Mouse (Mus musculus) embryonic facial prominence, embryonic 14.5 days (tissue): ENCODE measurements around the gene Fam83f. TPM values are rescaled to one million over a fixed set of nuclear protein-coding genes. Genes with fewer than 3 reads are reported as not detected.
"Not testable (repeated sequence)": the region's sequence is repeated elsewhere in the genome, so short reads cannot be mapped to it uniquely, and the experiment has no call there.

Source experiments
- ATAC-seq: fragments of 200-750 bp; cut with Nextera tagmentation; 2 replicates; pipeline ENCODE4 v1.8.0; 2017; ENCODE audit warnings: low read depth, moderate number of reproducible peaks, moderate TSS enrichment
- DNase-seq: peaks from one replicate; pipeline ENCODE4 v3.0.0-alpha.2; 2015; ENCODE audit warnings: low spot score
- H3K27ac ChIP-seq: fragments of 300-500 bp; sonication (generic); replicated peaks from 2 replicates; pipeline ENCODE4 v1.5.1; 2014; ENCODE audit warnings: low read depth, mild to moderate bottlenecking, low read length, moderate library complexity
- H3K27me3 ChIP-seq: fragments of 300-500 bp; sonication (generic); replicated peaks from 2 replicates; pipeline ENCODE4 v1.6.1; 2014; ENCODE audit warnings: low read length; ENCODE audit not compliant: control insufficient read depth, insufficient read depth
- H3K36me3 ChIP-seq: fragments of 300-500 bp; sonication (generic); 2 replicates; pipeline ENCODE4 v1.6.1; 2014; ENCODE audit warnings: low read length, mixed read lengths; ENCODE audit not compliant: control insufficient read depth, insufficient read depth
- H3K4me1 ChIP-seq: fragments of 300-500 bp; sonication (generic); 2 replicates; pipeline ENCODE4 v1.6.1; 2014; ENCODE audit warnings: antibody characterized with exemption, low read length; ENCODE audit not compliant: control insufficient read depth, insufficient read depth
- H3K4me2 ChIP-seq: fragments of 300-500 bp; sonication (generic); 2 replicates; pipeline ENCODE4 v1.6.1; 2014; ENCODE audit warnings: low read depth, mild to moderate bottlenecking, low read length, moderate library complexity, mixed read lengths
- H3K4me3 ChIP-seq: fragments of 300-500 bp; sonication (generic); 2 replicates; pipeline ENCODE4 v1.5.1; 2014; ENCODE audit warnings: low read depth, mild to moderate bottlenecking, low read length
- H3K9ac ChIP-seq: fragments of 300-500 bp; sonication (generic); 2 replicates; pipeline ENCODE4 v1.6.1; 2014; ENCODE audit warnings: low read depth, mild to moderate bottlenecking, low read length, moderate library complexity, mixed read lengths
- H3K9me3 ChIP-seq: fragments of 300-500 bp; sonication (generic); 2 replicates; pipeline ENCODE4 v1.6.1; 2016; ENCODE audit warnings: low read length; ENCODE audit not compliant: control insufficient read depth
- WGBS: fragments of 180-500 bp; shearing (Covaris S2); extraction: QIAGEN DNeasy Blood & Tissue Kit; methylation state at CpG from one replicate; pipeline ENCODE4 v1.1.7; 2014; 5-methylcytosine and 5-hydroxymethylcytosine counted together
- polyA plus RNA-seq: library from polyadenylated mRNA; unstranded; fragments of >200 nt; fragmentation: Nextera tagmentation; extraction: Ambion mirVana; gene quantifications from 2 replicates; pipeline ENCODE4 v1.2.1, GENCODE M21; 2014

Fam83f gene
- polyA plus RNA-seq, 1 experiment from 2014 or later = 2.2 TPM

GRCm38 (mm10) chr15:80720249-80720648 lies 48.6 kb downstream of the Fam83f start:
- ATAC-seq (no peak), DNase-seq (no peak)
- Histone ChIP-seq H3K9me3 (no peaks in the 10 kb centered on the region), H3K27me3 (no peaks in the 10 kb centered on the region), H3K9ac (no peak overlapping the region), H3K4me2 (no peak overlapping the region), H3K27ac (no peak overlapping the region), H3K4me3 (no peak overlapping the region), H3K36me3 (no peaks in the 10 kb centered on the region), H3K4me1 (no peaks in the 10 kb centered on the region; the same call in 1 of the 2 replicates)
- 69% methylated on average over 5 of the region's 5 CpGs for WGBS

- Histone ChIP-seq H3K36me3 (no peaks in the 10 kb centered on the region), H3K9ac (no peak overlapping the region), H3K27me3 (no peaks in the 10 kb centered on the region), H3K4me2 (no peak overlapping the region), H3K4me1 (no peaks in the 10 kb centered on the region; the same call in 1 of the 2 replicates), H3K4me3 (no peak overlapping the region), H3K9me3 (no peaks in the 10 kb centered on the region), H3K27ac (no peak overlapping the region)
- DNase-seq (no peak), ATAC-seq (no peak)
- WGBS = 78% methylated on average over 6 of the region's 6 CpGs
Observed at GRCm38 (mm10) chr15:80721861-80722260, 50.2 kb downstream of the Fam83f start.

- H3K9ac ChIP-seq = no peak overlapping the region
- ATAC-seq (no peak), DNase-seq (no peak)
- WGBS = 52% methylated on average over 3 of the region's 3 CpGs
- H3K4me1 ChIP-seq = no peaks in the 10 kb centered on the region; the same call in 1 of the 2 replicates
- H3K4me2 ChIP-seq = no peak overlapping the region
- no peak overlapping the region for H3K4me3 ChIP-seq
- no peaks in the 10 kb centered on the region for H3K36me3 ChIP-seq
- no peaks in the 10 kb centered on the region for H3K27me3 ChIP-seq
- H3K9me3 ChIP-seq = no peaks in the 10 kb centered on the region
- 0 out of 2 replicates have a peak overlapping the region, but pooled peaks have one; percentile 10 for H3K27ac ChIP-seq
Observed at GRCm38 (mm10) chr15:80722366-80722765, 50.7 kb downstream of the Fam83f start.

- Histone ChIP-seq H3K36me3 (no peaks in the 10 kb centered on the region), H3K27ac (no peak overlapping the region), H3K4me2 (no peak overlapping the region), H3K4me1 (no peaks in the 10 kb centered on the region), H3K9ac (no peak overlapping the region), H3K27me3 (no peaks in the 10 kb centered on the region), H3K9me3 (no peaks in the 10 kb centered on the region), H3K4me3 (no peak overlapping the region)
- no peak for ATAC-seq
- 78% methylated on average over 2 of the region's 2 CpGs for WGBS
- DNase-seq = no peak
Observed at GRCm38 (mm10) chr15:80729477-80729876, 57.8 kb downstream of the Fam83f start.

GRCm38 (mm10) chr15:80731043-80731442 lies 59.4 kb downstream of the Fam83f start:
- no peaks in the 10 kb centered on the region for H3K4me1 ChIP-seq
- no peak for ATAC-seq
- H3K4me3 ChIP-seq = no peak overlapping the region
- H3K9ac ChIP-seq = no peak overlapping the region
- no peak overlapping the region for H3K27ac ChIP-seq
- no peaks in the 10 kb centered on the region for H3K36me3 ChIP-seq
- 88% methylated on average over 1 of the region's 1 CpGs for WGBS
- no peak for DNase-seq
- no peak overlapping the region for H3K4me2 ChIP-seq
- H3K9me3 ChIP-seq = no peaks in the 10 kb centered on the region
- H3K27me3 ChIP-seq = no peaks in the 10 kb centered on the region

GRCm38 (mm10) chr15:80731511-80731910 lies 59.9 kb downstream of the Fam83f start:
- 64% methylated on average over 3 of the region's 3 CpGs for WGBS
- Histone ChIP-seq H3K9ac (no peak overlapping the region), H3K9me3 (no peaks in the 10 kb centered on the region), H3K4me3 (no peak overlapping the region), H3K27me3 (no peaks in the 10 kb centered on the region), H3K27ac (no peak overlapping the region), H3K36me3 (no peaks in the 10 kb centered on the region), H3K4me1 (no peaks in the 10 kb centered on the region), H3K4me2 (no peak overlapping the region)
- no peak for ATAC-seq
- no peak for DNase-seq

GRCm38 (mm10) chr15:80732266-80733030 lies 60.8 kb downstream of the Fam83f start:
- no peak for ATAC-seq
- WGBS = 50% methylated on average over 4 of the region's 4 CpGs

GRCm38 (mm10) chr15:80735300-80735699 lies 63.7 kb downstream of the Fam83f start:
- ATAC-seq (no peak), DNase-seq (no peak)
- WGBS = 82% methylated on average over 3 of the region's 3 CpGs
- Histone ChIP-seq H3K27ac (no peak overlapping the region), H3K9me3 (no peaks in the 10 kb centered on the region), H3K4me2 (no peak overlapping the region), H3K36me3 (no peaks in the 10 kb centered on the region), H3K4me1 (no peaks in the 10 kb centered on the region), H3K9ac (no peak overlapping the region), H3K27me3 (no peaks in the 10 kb centered on the region), H3K4me3 (no peak overlapping the region)

More at GRCm38 (mm10) chr15:80732266-80733030, 60.8 kb downstream of the Fam83f start:
- Histone ChIP-seq H3K27ac (no peak overlapping the region), H3K4me3 (no peak overlapping the region), H3K4me1 (no peaks in the 10 kb centered on the region), H3K36me3 (no peaks in the 10 kb centered on the region), H3K9ac (no peak overlapping the region), H3K27me3 (no peaks in the 10 kb centered on the region), H3K9me3 (no peaks in the 10 kb centered on the region), H3K4me2 (no peak overlapping the region)
- DNase-seq = no peak

- not testable (repeated sequence) for H3K4me1 ChIP-seq, ATAC-seq, H3K9me3 ChIP-seq, H3K27me3 ChIP-seq, H3K27ac ChIP-seq, H3K4me2 ChIP-seq, H3K4me3 ChIP-seq, H3K36me3 ChIP-seq, H3K9ac ChIP-seq, DNase-seq
- 92% methylated on average over 3 of the region's 4 CpGs for WGBS
Observed at GRCm38 (mm10) chr15:80735708-80736107, 64.1 kb downstream of the Fam83f start.
